Mouse (Mus musculus): ENCODE results near the gene Rnf213. TPM values are rescaled to one million over a fixed set of nuclear protein-coding genes. Genes with fewer than 3 reads are reported as not detected.

Rnf213 gene
- polyA plus RNA-seq, 1 experiment from 2014 or later: 1.4 TPM

- peak within 1 kb of the TSS; percentile 92 for H3K27ac ChIP-seq (replicated peaks)
- under 1% methylated on average over 66 of the region's 66 CpGs for WGBS
- peak; percentile 98 for ATAC-seq (replicated peaks)
Observed at GRCm38 (mm10) chr11:119490861-119491689, 98.2 kb downstream of the Rnf213 start, which contains the start of gene Endov. Gene Endov (plus strand): TSS chr11:119491347.

GRCm38 (mm10) chr11:119491690-119492087 is 98.8 kb downstream of the Rnf213 start:
- whole genome bisulfite sequencing: 6% methylated on average over 25 of the region's 27 CpGs
- 0 out of 2 replicates have a peak, but pooled peaks cover 2% of the 10 kb centered on the region for H3K36me3 ChIP-seq
- peak overlapping the region; percentile 85 for H3K4me2 ChIP-seq (replicated peaks)
- H3K9me3 ChIP-seq: no peaks in the 10 kb centered on the region
- ATAC-seq (replicated peaks): no peak
- H3K9ac ChIP-seq (replicated peaks): peak overlapping the region; percentile 88
- H3K27ac ChIP-seq (replicated peaks): peak overlapping the region; percentile 92
- H3K27me3 ChIP-seq: no peaks in the 10 kb centered on the region
- peak overlapping the region; percentile 71 for H3K4me3 ChIP-seq
- H3K4me1 ChIP-seq: peaks cover 25% of the 10 kb centered on the region

More at GRCm38 (mm10) chr11:119490861-119491689, 98.2 kb downstream of the Rnf213 start, which contains the start of gene Endov:
- Histone ChIP-seq H3K4me2 (replicated peaks) (peak within 1 kb of the TSS; percentile 85), H3K9me3 (no peaks in the 10 kb centered on the region), H3K36me3 (0 out of 2 replicates have a peak, but pooled peaks cover 2% of the 10 kb centered on the region), H3K27me3 (no peaks in the 10 kb centered on the region), H3K4me1 (peaks cover 25% of the 10 kb centered on the region), H3K9ac (replicated peaks) (peak within 1 kb of the TSS; percentile 88), H3K4me3 (peak within 1 kb of the TSS; percentile 71)

- Histone ChIP-seq H3K36me3 (0 out of 2 replicates have a peak, but pooled peaks cover 2% of the 10 kb centered on the region), H3K9ac (replicated peaks) (no peak overlapping the region), H3K4me2 (replicated peaks) (peak overlapping the region; percentile 85), H3K4me1 (peaks cover 33% of the 10 kb centered on the region), H3K9me3 (no peaks in the 10 kb centered on the region), H3K27ac (replicated peaks) (no peak overlapping the region), H3K27me3 (no peaks in the 10 kb centered on the region), H3K4me3 (peak overlapping the region; percentile 71; the same call in 1 of the 2 replicates)
- ATAC-seq (replicated peaks): no peak
- 91% methylated on average over 6 of the region's 6 CpGs for WGBS
Observed at GRCm38 (mm10) chr11:119492830-119493229, 99.9 kb downstream of the Rnf213 start.

GRCm38 (mm10) chr11:119493516-119493915 is 100.6 kb downstream of the Rnf213 start:
- peaks cover 33% of the 10 kb centered on the region for H3K4me1 ChIP-seq
- 81% methylated on average over 4 of the region's 4 CpGs for WGBS
- no peaks in the 10 kb centered on the region for H3K9me3 ChIP-seq
- no peak overlapping the region for H3K9ac ChIP-seq (replicated peaks)
- ATAC-seq (replicated peaks): no peak
- H3K4me3 ChIP-seq: no peak overlapping the region
- H3K27ac ChIP-seq (replicated peaks): no peak overlapping the region
- 0 out of 2 replicates have a peak, but pooled peaks cover 2% of the 10 kb centered on the region for H3K36me3 ChIP-seq
- H3K4me2 ChIP-seq (replicated peaks): no peak overlapping the region
- H3K27me3 ChIP-seq: no peaks in the 10 kb centered on the region

- Histone ChIP-seq H3K9ac (replicated peaks) (no peak overlapping the region), H3K27me3 (no peaks in the 10 kb centered on the region), H3K4me1 (peaks cover 26% of the 10 kb centered on the region), H3K4me3 (no peak overlapping the region), H3K9me3 (no peaks in the 10 kb centered on the region), H3K4me2 (replicated peaks) (no peak overlapping the region), H3K36me3 (0 out of 2 replicates have a peak, but pooled peaks cover 7% of the 10 kb centered on the region), H3K27ac (replicated peaks) (no peak overlapping the region)
- WGBS: 75% methylated on average over 5 of the region's 5 CpGs
- no peak for ATAC-seq (replicated peaks)
Observed at GRCm38 (mm10) chr11:119496147-119496546, 103.2 kb downstream of the Rnf213 start.

- 79% methylated on average over 4 of the region's 4 CpGs for WGBS
- ATAC-seq (replicated peaks): no peak
- Histone ChIP-seq H3K4me3 (no peak overlapping the region), H3K4me1 (peaks cover 20% of the 10 kb centered on the region), H3K9me3 (no peaks in the 10 kb centered on the region), H3K9ac (replicated peaks) (no peak overlapping the region), H3K27ac (replicated peaks) (no peak overlapping the region), H3K36me3 (peaks cover 19% of the 10 kb centered on the region; the same call in 1 of the 2 replicates), H3K4me2 (replicated peaks) (no peak overlapping the region), H3K27me3 (no peaks in the 10 kb centered on the region)
Observed at GRCm38 (mm10) chr11:119497451-119497850, 104.6 kb downstream of the Rnf213 start.

- H3K27me3 ChIP-seq: no peaks in the 10 kb centered on the region
- no peak overlapping the region for H3K4me3 ChIP-seq
- no peak overlapping the region for H3K4me2 ChIP-seq (replicated peaks)
- WGBS: 93% methylated on average over 4 of the region's 4 CpGs
- no peak overlapping the region for H3K27ac ChIP-seq (replicated peaks)
- no peaks in the 10 kb centered on the region for H3K9me3 ChIP-seq
- no peak overlapping the region for H3K9ac ChIP-seq (replicated peaks)
- no peak for ATAC-seq (replicated peaks)
- peaks cover 28% of the 10 kb centered on the region; the same call in 1 of the 2 replicates for H3K36me3 ChIP-seq
- 0 out of 2 replicates have a peak, but pooled peaks cover 8% of the 10 kb centered on the region for H3K4me1 ChIP-seq
Observed at GRCm38 (mm10) chr11:119499297-119499696, 106.4 kb downstream of the Rnf213 start.

GRCm38 (mm10) chr11:119500011-119500410 is 107.1 kb downstream of the Rnf213 start:
- Histone ChIP-seq H3K36me3 (peaks cover 34% of the 10 kb centered on the region; the same call in 1 of the 2 replicates), H3K27ac (replicated peaks) (no peak overlapping the region), H3K27me3 (no peaks in the 10 kb centered on the region), H3K9me3 (no peaks in the 10 kb centered on the region), H3K4me2 (replicated peaks) (no peak overlapping the region), H3K9ac (replicated peaks) (no peak overlapping the region), H3K4me1 (0 out of 2 replicates have a peak, but pooled peaks cover 8% of the 10 kb centered on the region), H3K4me3 (no peak overlapping the region)
- WGBS: 84% methylated on average over 2 of the region's 2 CpGs
- no peak for ATAC-seq (replicated peaks)

GRCm38 (mm10) chr11:119503675-119504074 is 110.8 kb downstream of the Rnf213 start:
- no peak overlapping the region for H3K4me2 ChIP-seq (replicated peaks)
- ATAC-seq (replicated peaks): peak; percentile 55; the same call in 1 of the 2 replicates
- H3K9me3 ChIP-seq: no peaks in the 10 kb centered on the region
- H3K27ac ChIP-seq (replicated peaks): no peak overlapping the region
- no peak overlapping the region for H3K9ac ChIP-seq (replicated peaks)
- H3K4me1 ChIP-seq: peaks cover 5% of the 10 kb centered on the region; the same call in 1 of the 2 replicates
- no peaks in the 10 kb centered on the region for H3K27me3 ChIP-seq
- H3K36me3 ChIP-seq: peaks cover 45% of the 10 kb centered on the region
- no peak overlapping the region for H3K4me3 ChIP-seq

- no peak for ATAC-seq (replicated peaks)
Observed at GRCm38 (mm10) chr11:119506386-119506785, 113.5 kb downstream of the Rnf213 start.

GRCm38 (mm10) chr11:119507772-119508171 is 114.9 kb downstream of the Rnf213 start:
- H3K27me3 ChIP-seq: no peaks in the 10 kb centered on the region
- H3K4me1 ChIP-seq: peaks cover 18% of the 10 kb centered on the region
- WGBS: 73% methylated on average over 8 of the region's 8 CpGs
- no peak overlapping the region for H3K9ac ChIP-seq (replicated peaks)
- no peak overlapping the region for H3K4me3 ChIP-seq
- H3K4me2 ChIP-seq (replicated peaks): no peak overlapping the region
- H3K36me3 ChIP-seq: peaks cover 27% of the 10 kb centered on the region
- H3K27ac ChIP-seq (replicated peaks): no peak overlapping the region
- no peak for ATAC-seq (replicated peaks)
- no peaks in the 10 kb centered on the region for H3K9me3 ChIP-seq

More at GRCm38 (mm10) chr11:119506386-119506785, 113.5 kb downstream of the Rnf213 start:
- Histone ChIP-seq H3K4me2 (replicated peaks) (no peak overlapping the region), H3K9me3 (no peaks in the 10 kb centered on the region), H3K4me3 (no peak overlapping the region), H3K36me3 (peaks cover 40% of the 10 kb centered on the region), H3K27me3 (no peaks in the 10 kb centered on the region), H3K27ac (replicated peaks) (no peak overlapping the region), H3K9ac (replicated peaks) (no peak overlapping the region), H3K4me1 (peaks cover 14% of the 10 kb centered on the region)
- WGBS: 92% methylated on average over 4 of the region's 4 CpGs

- Histone ChIP-seq H3K4me1 (peaks cover 30% of the 10 kb centered on the region), H3K36me3 (peaks cover 20% of the 10 kb centered on the region), H3K27ac (replicated peaks) (peak overlapping the region; percentile 57), H3K4me3 (no peak overlapping the region), H3K4me2 (replicated peaks) (no peak overlapping the region), H3K27me3 (no peaks in the 10 kb centered on the region), H3K9me3 (no peaks in the 10 kb centered on the region), H3K9ac (replicated peaks) (no peak overlapping the region)
- ATAC-seq (replicated peaks): 0 out of 2 replicates have a peak, but pooled peaks have one; percentile 9
- 31% methylated on average over 5 of the region's 5 CpGs for WGBS
Observed at GRCm38 (mm10) chr11:119509165-119509776, 116.4 kb downstream of the Rnf213 start.
